Mouse (Mus musculus) cerebellum, adult 2 months (tissue): ENCODE data around the gene Bsg.

Experiments
- CTCF ChIP-seq: fragments of 200-500 bp; IDR thresholded peaks from 2 replicates; pipeline ENCODE4 v1.5.1; 2011; ENCODE audit warnings: low read depth, mild to moderate bottlenecking, control low read depth, low read length, moderate library complexity, borderline replicate concordance; ENCODE audit not compliant: insufficient read depth
- POLR2A ChIP-seq: fragments of 200-500 bp; IDR thresholded peaks from 2 replicates; pipeline ENCODE4 v1.6.1; 2011; ENCODE audit warnings: low read length, control low read depth, borderline replicate concordance; ENCODE audit not compliant: insufficient read depth

DNA sequence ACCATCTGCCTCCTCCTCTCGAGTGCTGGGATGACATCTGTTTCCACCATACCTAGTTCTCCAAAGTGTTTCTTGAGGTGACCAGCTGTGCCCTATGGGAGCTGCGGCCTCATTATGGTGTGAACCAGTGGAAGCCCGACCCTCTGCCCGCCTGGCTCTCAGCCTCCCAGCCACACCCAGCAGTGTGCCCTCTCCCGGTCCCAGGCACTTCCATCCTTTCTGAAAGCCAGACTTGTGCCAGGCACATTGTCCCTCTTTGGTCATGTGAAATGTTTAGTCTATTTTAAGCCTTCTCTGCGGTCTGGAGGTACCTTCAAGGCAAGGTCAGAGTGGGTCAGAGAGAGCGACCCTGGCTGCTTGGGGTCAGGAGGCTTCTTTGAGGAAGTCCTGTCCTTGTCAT, 19.4 kb downstream of the Bsg start:
- TF ChIP-seq CTCF (no peak), POLR2A (no peak)
